Mouse (Mus musculus): ENCODE data around the gene Prickle4. TPM values are rescaled to one million over a fixed set of nuclear protein-coding genes. Genes with fewer than 3 reads are reported as not detected.

Prickle4 gene
- polyA plus RNA-seq, 1 experiment from 2014 or later, result not detected

DNA sequence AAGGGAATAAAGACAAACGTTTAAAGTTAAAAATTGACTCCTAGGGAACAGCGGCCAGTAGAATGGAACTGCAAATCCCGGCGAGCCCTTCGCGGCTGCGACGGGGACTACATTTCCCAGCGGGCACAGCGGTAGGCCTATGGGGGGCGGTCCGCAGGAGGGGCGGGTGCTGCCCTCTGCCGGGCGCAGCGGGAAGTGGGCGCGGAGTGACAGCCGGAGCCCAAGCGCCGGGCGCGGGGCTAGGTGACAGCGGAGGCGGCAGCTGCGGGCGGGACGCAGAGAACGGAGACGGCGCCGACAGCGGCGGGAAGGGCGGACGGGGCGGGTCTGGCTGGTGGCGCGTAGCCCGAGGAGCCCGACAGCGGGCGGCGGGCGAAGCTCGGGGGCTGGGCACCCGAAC lies 42.3 kb upstream of the Prickle4 start, which contains the start of gene Tfeb:
TSS of gene Tfeb (plus strand) at position 175 of the 400 bp plus-strand sequence.
- ATAC-seq (ENCODE audit: low FRiP score, low TSS enrichment), result peak; percentile 80
- under 1% methylated on average over 47 of the region's 47 CpGs for WGBS
- peak; percentile 98 for DNase-seq
- Histone ChIP-seq H3K4me1 (ENCODE audit: control insufficient read depth, insufficient read depth, low read length) (peaks cover 13% of the 10 kb centered on the region), H3K9me3 (ENCODE audit: control insufficient read depth, low read length) (no peaks in the 10 kb centered on the region), H3K9ac (replicated peaks; ENCODE audit: low read length) (peak within 1 kb of the TSS; percentile 50), H3K4me2 (ENCODE audit: low read length) (peak within 1 kb of the TSS; percentile 95), H3K36me3 (ENCODE audit: control insufficient read depth, insufficient read depth, low read length) (no peaks in the 10 kb centered on the region), H3K4me3 (replicated peaks; ENCODE audit: low read depth, low read length) (peak within 1 kb of the TSS; percentile 56), H3K27me3 (ENCODE audit: control insufficient read depth, insufficient read depth, low read length) (peaks cover 23% of the 10 kb centered on the region), H3K27ac (replicated peaks; ENCODE audit: low read depth, low read length) (no peak within 1 kb of the TSS)

DNA sequence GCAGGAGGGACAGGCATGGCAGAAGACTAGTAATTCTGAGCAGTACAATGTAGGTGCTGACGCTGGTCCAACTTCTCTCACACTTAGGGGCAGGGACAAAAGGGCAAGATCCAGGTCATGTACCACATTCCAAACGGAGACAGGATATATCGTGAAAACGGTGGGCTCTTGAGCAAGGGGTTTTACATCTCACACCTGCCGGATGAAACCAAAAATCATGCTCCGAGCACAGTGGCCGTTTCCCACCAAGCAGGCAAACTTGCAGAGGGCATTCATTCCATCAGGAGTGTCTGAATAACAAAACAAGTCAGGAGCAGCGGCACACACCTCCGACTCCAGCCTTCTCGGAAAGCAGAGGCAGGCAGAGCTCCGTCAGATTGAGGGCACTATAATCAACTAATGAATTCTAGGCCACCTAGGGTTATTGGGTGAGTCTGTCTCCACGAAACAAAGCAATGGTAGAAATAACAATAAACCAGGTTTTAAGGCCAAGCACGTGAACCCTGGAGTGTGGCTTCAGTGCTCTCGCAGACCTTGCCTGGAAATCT lies 41.1 kb upstream of the Prickle4 start:
- 75% methylated on average over 14 of the region's 14 CpGs for WGBS
- Histone ChIP-seq H3K36me3 (ENCODE audit: control insufficient read depth, insufficient read depth, low read length) (no peaks in the 10 kb centered on the region), H3K9ac (replicated peaks; ENCODE audit: low read length) (no peak overlapping the region), H3K9me3 (ENCODE audit: control insufficient read depth, low read length) (no peaks in the 10 kb centered on the region), H3K4me2 (ENCODE audit: low read length) (no peak overlapping the region), H3K4me3 (replicated peaks; ENCODE audit: low read depth, low read length) (no peak overlapping the region), H3K4me1 (ENCODE audit: control insufficient read depth, insufficient read depth, low read length) (peaks cover 13% of the 10 kb centered on the region), H3K27ac (replicated peaks; ENCODE audit: low read depth, low read length) (no peak overlapping the region), H3K27me3 (ENCODE audit: control insufficient read depth, insufficient read depth, low read length) (peaks cover 23% of the 10 kb centered on the region)
- DNase-seq (no peak), ATAC-seq (ENCODE audit: low FRiP score, low TSS enrichment) (no peak)

DNA sequence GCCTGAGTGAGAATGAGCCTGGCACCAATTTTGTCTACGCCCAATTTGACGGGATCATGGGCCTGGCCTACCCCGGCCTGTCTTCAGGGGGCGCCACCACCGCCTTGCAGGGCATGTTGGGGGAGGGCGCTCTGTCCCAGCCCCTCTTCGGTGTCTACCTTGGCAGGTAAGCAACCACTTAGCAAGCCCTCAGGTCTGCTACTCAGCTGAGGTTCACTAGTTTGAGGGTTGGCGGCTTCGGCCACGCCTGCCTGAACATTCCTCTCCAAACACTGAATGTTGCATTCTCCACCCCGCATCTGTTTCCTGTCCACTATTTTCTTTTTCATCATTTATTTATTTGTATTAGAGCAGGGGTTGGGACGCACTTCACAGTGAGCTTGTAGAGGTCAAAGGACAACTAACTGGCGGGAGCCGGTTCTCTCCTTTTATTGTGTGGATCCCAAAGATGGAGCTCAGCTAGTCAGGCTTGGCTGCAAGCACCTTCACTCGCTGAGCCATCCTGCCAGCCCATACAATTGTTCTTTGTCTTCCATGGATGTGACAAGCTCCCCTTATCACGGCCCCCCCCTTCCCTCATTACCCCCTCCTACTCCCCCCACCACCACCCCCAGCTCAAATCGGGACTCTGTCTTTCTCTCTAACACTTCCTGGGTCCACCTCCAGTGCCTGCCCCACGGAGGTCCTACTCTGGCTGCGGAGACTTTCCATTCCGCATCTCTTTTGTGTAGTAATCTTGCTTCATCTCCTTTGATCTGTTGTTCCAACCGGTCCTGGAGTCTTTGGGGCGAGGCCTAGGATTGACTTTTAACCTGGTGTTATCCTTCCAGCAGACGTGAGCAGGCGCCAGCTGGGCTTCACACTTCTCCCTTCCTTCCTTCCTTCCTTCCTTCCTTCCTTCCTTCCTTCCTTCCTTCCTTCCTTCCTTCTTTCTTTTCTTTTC lies 36.4 kb upstream of the Prickle4 start:
- H3K4me1 ChIP-seq (ENCODE audit: control insufficient read depth, insufficient read depth, low read length), result no peaks in the 10 kb centered on the region
- 45% methylated on average over 24 of the region's 24 CpGs for WGBS
- no peak overlapping the region for H3K4me3 ChIP-seq (replicated peaks; ENCODE audit: low read depth, low read length)
- ATAC-seq (ENCODE audit: low FRiP score, low TSS enrichment) (no peak), DNase-seq (no peak)
- H3K36me3 ChIP-seq (ENCODE audit: control insufficient read depth, insufficient read depth, low read length), result no peaks in the 10 kb centered on the region
- H3K4me2 ChIP-seq (ENCODE audit: low read length), result no peak overlapping the region
- no peak overlapping the region for H3K9ac ChIP-seq (replicated peaks; ENCODE audit: low read length)
- no peak overlapping the region for H3K27ac ChIP-seq (replicated peaks; ENCODE audit: low read depth, low read length)
- no peaks in the 10 kb centered on the region for H3K9me3 ChIP-seq (ENCODE audit: control insufficient read depth, low read length)
- H3K27me3 ChIP-seq (ENCODE audit: control insufficient read depth, insufficient read depth, low read length), result no peaks in the 10 kb centered on the region

DNA sequence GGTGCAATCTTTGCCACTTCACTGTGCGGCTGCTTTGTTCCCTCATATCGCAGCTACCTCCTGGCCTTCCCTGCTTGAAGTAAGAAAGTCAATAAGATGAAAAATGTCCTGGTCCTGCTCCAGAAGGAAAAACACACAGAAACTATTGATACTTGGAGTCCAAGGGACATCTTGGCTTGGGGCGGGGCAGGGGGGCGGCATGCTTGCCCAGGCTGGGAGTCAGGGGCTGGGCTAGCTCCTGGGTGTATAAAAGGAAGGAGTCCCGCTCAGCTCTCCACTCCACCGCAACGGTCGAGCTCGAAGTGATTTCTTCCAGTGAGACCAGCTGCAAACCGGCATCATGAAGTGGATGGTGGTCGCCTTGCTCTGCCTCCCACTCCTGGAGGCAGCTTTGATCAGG lies 32.0 kb upstream of the Prickle4 start, which contains the start of gene Pgc:
TSS of gene Pgc (plus strand) at position 277 of the 400 bp plus-strand sequence.
- Histone ChIP-seq H3K4me2 (ENCODE audit: low read length) (no peak within 1 kb of the TSS), H3K27ac (replicated peaks; ENCODE audit: low read depth, low read length) (no peak within 1 kb of the TSS), H3K9me3 (ENCODE audit: control insufficient read depth, low read length) (no peaks in the 10 kb centered on the region), H3K36me3 (ENCODE audit: control insufficient read depth, insufficient read depth, low read length) (no peaks in the 10 kb centered on the region), H3K4me1 (ENCODE audit: control insufficient read depth, insufficient read depth, low read length) (no peaks in the 10 kb centered on the region), H3K27me3 (ENCODE audit: control insufficient read depth, insufficient read depth, low read length) (no peaks in the 10 kb centered on the region), H3K9ac (replicated peaks; ENCODE audit: low read length) (no peak within 1 kb of the TSS), H3K4me3 (replicated peaks; ENCODE audit: low read depth, low read length) (no peak within 1 kb of the TSS)
- WGBS, result 82% methylated on average over 11 of the region's 11 CpGs
- DNase-seq (no peak), ATAC-seq (ENCODE audit: low FRiP score, low TSS enrichment) (no peak)

DNA sequence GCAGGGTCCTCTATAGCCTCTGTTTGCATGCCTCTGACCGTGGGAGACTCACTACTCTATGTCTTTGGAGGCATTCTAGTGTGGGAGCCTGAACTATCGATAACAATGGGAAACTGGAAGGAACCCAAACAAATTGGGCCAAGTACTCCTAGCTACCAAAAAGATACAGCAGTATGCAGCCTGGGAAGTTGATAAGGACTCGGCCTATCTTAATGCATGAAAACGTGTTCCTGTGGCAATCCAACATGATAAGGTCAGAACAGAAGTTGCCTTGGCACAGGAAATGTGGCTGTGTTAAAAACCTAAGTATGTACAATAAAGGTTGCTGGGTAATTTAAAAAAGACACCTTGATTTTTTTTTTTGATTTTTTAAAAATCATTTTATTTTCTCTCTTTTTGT lies 26.6 kb upstream of the Prickle4 start:
- 89% methylated on average over 4 of the region's 4 CpGs for WGBS
- no peak for ATAC-seq (ENCODE audit: low FRiP score, low TSS enrichment)
- H3K4me2 ChIP-seq (ENCODE audit: low read length), result no peak overlapping the region
- H3K4me3 ChIP-seq (replicated peaks; ENCODE audit: low read depth, low read length), result no peak overlapping the region
- H3K9ac ChIP-seq (replicated peaks; ENCODE audit: low read length), result no peak overlapping the region
- no peaks in the 10 kb centered on the region for H3K9me3 ChIP-seq (ENCODE audit: control insufficient read depth, low read length)
- H3K27me3 ChIP-seq (ENCODE audit: control insufficient read depth, insufficient read depth, low read length), result no peaks in the 10 kb centered on the region
- DNase-seq, result no peak
- no peak overlapping the region for H3K27ac ChIP-seq (replicated peaks; ENCODE audit: low read depth, low read length)
- no peaks in the 10 kb centered on the region for H3K36me3 ChIP-seq (ENCODE audit: control insufficient read depth, insufficient read depth, low read length)
- H3K4me1 ChIP-seq (ENCODE audit: control insufficient read depth, insufficient read depth, low read length), result no peaks in the 10 kb centered on the region

DNA sequence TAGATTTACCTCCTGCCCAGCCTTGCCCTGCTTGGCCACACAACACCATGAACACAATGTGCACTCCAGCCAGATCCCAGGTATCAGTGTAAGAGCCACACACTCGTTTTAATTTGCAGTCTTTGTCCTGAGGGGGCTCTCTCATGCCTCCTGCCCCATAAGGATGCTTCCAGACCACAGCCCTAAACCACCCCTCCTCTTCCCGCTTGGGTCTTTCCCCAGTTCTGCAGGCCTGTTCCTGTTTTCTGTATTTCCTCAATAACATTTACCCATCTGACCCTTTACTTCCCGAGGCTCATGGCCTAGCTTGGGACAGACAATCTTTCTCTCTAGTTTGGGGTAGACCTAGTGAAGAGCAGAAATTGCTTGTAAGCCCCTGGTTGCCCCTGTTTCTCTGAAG lies 20.5 kb upstream of the Prickle4 start:
- Histone ChIP-seq H3K9ac (replicated peaks; ENCODE audit: low read length) (no peak overlapping the region), H3K4me2 (ENCODE audit: low read length) (no peak overlapping the region), H3K36me3 (ENCODE audit: control insufficient read depth, insufficient read depth, low read length) (no peaks in the 10 kb centered on the region), H3K27ac (replicated peaks; ENCODE audit: low read depth, low read length) (no peak overlapping the region), H3K4me1 (ENCODE audit: control insufficient read depth, insufficient read depth, low read length) (no peaks in the 10 kb centered on the region), H3K9me3 (ENCODE audit: control insufficient read depth, low read length) (no peaks in the 10 kb centered on the region), H3K27me3 (ENCODE audit: control insufficient read depth, insufficient read depth, low read length) (no peaks in the 10 kb centered on the region), H3K4me3 (replicated peaks; ENCODE audit: low read depth, low read length) (no peak overlapping the region)
- ATAC-seq (ENCODE audit: low FRiP score, low TSS enrichment) (no peak), DNase-seq (no peak)
- 67% methylated on average over 3 of the region's 3 CpGs for WGBS

DNA sequence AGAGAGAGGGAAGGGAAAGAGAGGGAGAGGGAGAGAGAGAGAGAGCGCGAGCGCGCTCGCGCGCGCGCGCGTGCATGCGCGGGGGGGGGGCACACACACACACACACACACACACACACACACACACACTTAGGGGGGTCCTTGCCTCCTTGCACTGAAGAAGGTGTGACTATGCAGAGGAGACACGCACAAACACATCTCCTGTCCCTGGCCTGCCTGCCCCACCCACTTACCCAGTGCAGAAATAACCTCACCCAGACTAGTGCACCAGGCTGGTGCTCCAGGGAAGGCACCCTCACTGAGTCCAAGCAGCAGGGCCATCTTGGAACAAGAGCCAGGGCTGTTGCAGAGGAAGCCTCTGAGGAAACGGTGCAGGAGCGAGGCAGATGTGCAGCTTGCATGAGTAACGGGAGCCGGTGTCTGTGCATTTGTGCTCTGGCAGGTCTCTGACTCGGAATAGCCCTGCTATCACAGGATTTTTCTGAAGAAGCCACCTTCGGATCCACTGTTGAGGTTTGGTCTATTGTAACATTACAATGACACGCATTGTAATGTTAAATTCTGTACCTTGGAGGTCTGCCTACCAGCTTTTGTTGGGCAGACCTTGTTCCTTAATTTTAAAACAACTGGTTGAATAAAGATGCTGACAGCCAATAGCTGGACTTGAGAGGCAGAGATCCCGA lies 18.5 kb upstream of the Prickle4 start:
- H3K4me1 ChIP-seq (ENCODE audit: control insufficient read depth, insufficient read depth, low read length), result no peaks in the 10 kb centered on the region
- 49% methylated on average over 17 of the region's 22 CpGs for WGBS

DNA sequence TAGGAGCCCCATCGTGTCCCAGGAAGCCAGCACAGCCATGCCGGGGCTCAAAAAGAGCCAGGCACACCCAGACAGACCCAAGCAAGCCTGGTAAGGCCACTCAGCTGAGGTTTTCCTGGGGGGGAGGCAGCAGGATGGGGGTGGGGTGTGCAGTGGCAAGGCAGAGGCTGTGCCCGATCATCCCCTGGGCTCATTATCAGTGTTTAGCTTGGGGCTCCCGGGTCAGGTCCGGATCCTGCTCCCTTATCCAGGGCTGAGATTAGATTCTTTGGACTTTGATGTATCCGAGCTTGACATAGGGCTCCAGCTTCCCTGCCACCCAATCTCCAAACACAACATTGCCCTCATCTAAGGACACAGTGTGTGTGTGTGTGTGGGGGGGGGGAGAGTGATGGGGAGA lies 17.3 kb upstream of the Prickle4 start:
- ATAC-seq (ENCODE audit: low FRiP score, low TSS enrichment), result no peak
- Histone ChIP-seq H3K4me1 (ENCODE audit: control insufficient read depth, insufficient read depth, low read length) (no peaks in the 10 kb centered on the region), H3K9me3 (ENCODE audit: control insufficient read depth, low read length) (no peaks in the 10 kb centered on the region), H3K4me3 (replicated peaks; ENCODE audit: low read depth, low read length) (no peak overlapping the region), H3K4me2 (ENCODE audit: low read length) (no peak overlapping the region), H3K9ac (replicated peaks; ENCODE audit: low read length) (no peak overlapping the region), H3K27me3 (ENCODE audit: control insufficient read depth, insufficient read depth, low read length) (no peaks in the 10 kb centered on the region), H3K27ac (replicated peaks; ENCODE audit: low read depth, low read length) (no peak overlapping the region), H3K36me3 (ENCODE audit: control insufficient read depth, insufficient read depth, low read length) (no peaks in the 10 kb centered on the region)
- WGBS, result 71% methylated on average over 6 of the region's 6 CpGs
- DNase-seq, result no peak

More for the DNA sequence above, 18.5 kb upstream of the Prickle4 start:
- DNase-seq, result peak; percentile 27
- Histone ChIP-seq H3K27ac (replicated peaks; ENCODE audit: low read depth, low read length) (no peak overlapping the region; the same call in 1 of the 2 replicates), H3K9me3 (ENCODE audit: control insufficient read depth, low read length) (no peaks in the 10 kb centered on the region), H3K4me3 (replicated peaks; ENCODE audit: low read depth, low read length) (no peak overlapping the region), H3K27me3 (ENCODE audit: control insufficient read depth, insufficient read depth, low read length) (no peaks in the 10 kb centered on the region), H3K9ac (replicated peaks; ENCODE audit: low read length) (no peak overlapping the region), H3K4me2 (ENCODE audit: low read length) (peak overlapping the region; percentile 12; the same call in 1 of the 2 replicates), H3K36me3 (ENCODE audit: control insufficient read depth, insufficient read depth, low read length) (no peaks in the 10 kb centered on the region)
- ATAC-seq (ENCODE audit: low FRiP score, low TSS enrichment), result no peak
